Mouse (Mus musculus): ENCODE results near the gene Lmf1. TPM values are rescaled to one million over a fixed set of nuclear protein-coding genes. Genes with fewer than 3 reads are reported as not detected.
A peak's percentile ranks its signal among the peaks of the same experiment; 100 is the strongest.

Lmf1 gene
- total and polyA plus RNA-seq, 2 experiments from 2014 or later: 17.8 to 28.1 TPM

DNA sequence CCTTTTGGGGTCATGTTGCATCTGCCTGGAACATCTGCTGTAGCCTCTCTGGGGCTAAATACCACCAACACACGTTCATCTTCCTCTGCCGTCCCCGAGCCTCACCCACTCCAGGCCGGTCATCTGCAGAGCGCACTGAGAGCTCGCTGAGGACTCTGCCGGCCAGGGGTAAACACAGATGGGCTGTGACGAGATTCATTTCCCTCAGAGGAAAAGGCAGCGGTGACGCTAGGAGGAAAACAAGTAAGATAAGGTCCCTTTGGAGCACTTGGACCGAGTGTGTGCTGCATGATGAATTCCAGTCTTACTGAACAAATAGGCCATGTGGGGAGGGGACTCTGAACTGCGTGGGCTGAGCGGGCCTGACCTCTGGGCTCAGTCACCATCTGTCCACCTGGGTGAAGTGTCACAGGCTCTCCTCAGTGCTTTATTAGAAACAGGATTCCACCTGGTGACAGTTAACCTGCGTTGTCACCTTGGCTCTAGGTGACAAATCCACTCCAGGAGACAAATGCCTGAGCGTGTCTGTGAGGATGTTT lies 69.9 kb downstream of the Lmf1 start:
- H3K4me2 ChIP-seq (ENCODE audit: low read depth): no peak overlapping the region
- no peak overlapping the region for H3K27ac ChIP-seq (ENCODE audit: low read depth, low read length)
- no peak overlapping the region for H3K4me3 ChIP-seq (ENCODE audit: low read depth, low read length)
- no peak for TF ChIP-seq CTCF (IDR thresholded peaks at IDR 0.05; ENCODE audit: low read depth)
- H3K4me1 ChIP-seq (ENCODE audit: insufficient read depth): no peaks in the 10 kb centered on the region
- DNase-seq (no peak), ATAC-seq (no peak)
- H3K9ac ChIP-seq: no peak overlapping the region
- no peaks in the 10 kb centered on the region for H3K27me3 ChIP-seq (ENCODE audit: insufficient read depth, low read length)
- WGBS: 85% methylated on average over 15 of the region's 15 CpGs
- no peaks in the 10 kb centered on the region for H3K9me3 ChIP-seq (ENCODE audit: low read length)
- peaks cover 3% of the 10 kb centered on the region; the same call in 1 of the 2 replicates for H3K36me3 ChIP-seq (ENCODE audit: insufficient read depth)

DNA sequence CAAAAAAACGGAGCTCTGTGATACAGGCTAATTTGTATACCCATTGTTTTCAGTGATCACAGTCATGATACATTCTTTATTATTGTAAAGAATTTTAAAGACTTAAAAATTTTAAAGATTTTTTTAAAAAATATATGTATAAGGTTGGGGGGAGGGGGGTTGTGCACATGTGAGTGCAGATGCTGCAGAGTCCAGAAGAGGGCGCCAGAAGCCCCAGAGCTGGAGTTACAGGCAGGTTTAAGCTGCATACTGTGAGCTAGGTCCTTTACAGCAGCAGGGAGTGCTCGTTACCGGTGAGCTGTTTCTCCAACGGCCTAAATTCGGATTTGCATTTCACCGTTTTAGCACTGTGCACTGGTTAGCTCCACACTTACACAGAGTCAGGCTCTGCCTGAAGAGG lies 71.8 kb downstream of the Lmf1 start:
- no peak overlapping the region for H3K9ac ChIP-seq
- no peak overlapping the region for H3K4me2 ChIP-seq (ENCODE audit: low read depth)
- no peaks in the 10 kb centered on the region for H3K36me3 ChIP-seq (ENCODE audit: insufficient read depth)
- no peak overlapping the region for H3K27ac ChIP-seq (ENCODE audit: low read depth, low read length)
- no peaks in the 10 kb centered on the region for H3K4me1 ChIP-seq (ENCODE audit: insufficient read depth)
- ATAC-seq: no peak
- H3K9me3 ChIP-seq (ENCODE audit: low read length): no peaks in the 10 kb centered on the region
- no peak for DNase-seq
- TF ChIP-seq CTCF (IDR thresholded peaks at IDR 0.05; ENCODE audit: low read depth): no peak
- 84% methylated on average over 7 of the region's 7 CpGs for WGBS
- H3K4me3 ChIP-seq (ENCODE audit: low read depth, low read length): no peak overlapping the region
- H3K27me3 ChIP-seq (ENCODE audit: insufficient read depth, low read length): no peaks in the 10 kb centered on the region

DNA sequence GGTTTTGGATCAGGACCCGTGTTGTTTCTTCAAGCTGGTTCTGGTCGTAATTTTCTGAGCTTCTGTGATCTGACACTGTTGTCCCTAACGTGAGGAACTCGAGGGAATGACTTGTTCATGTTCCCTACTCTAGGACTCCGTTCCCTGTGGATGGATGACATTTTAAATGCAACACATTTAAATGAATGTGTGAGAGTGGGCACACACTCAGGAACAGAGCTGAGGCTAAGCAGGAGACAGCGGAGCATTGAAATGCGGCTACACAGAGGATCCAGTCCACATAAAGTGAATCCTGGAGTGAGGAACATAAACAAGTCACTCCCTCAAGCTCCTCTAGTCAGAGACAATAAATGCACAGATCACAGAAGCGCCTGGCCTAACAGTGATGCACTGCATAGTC lies 73.4 kb downstream of the Lmf1 start:
- ATAC-seq (no peak), DNase-seq (no peak)
- Histone ChIP-seq H3K27ac (ENCODE audit: low read depth, low read length) (no peak overlapping the region), H3K9ac (no peak overlapping the region), H3K4me1 (ENCODE audit: insufficient read depth) (no peaks in the 10 kb centered on the region), H3K4me2 (ENCODE audit: low read depth) (no peak overlapping the region), H3K4me3 (ENCODE audit: low read depth, low read length) (no peak overlapping the region), H3K27me3 (ENCODE audit: insufficient read depth, low read length) (no peaks in the 10 kb centered on the region), H3K36me3 (ENCODE audit: insufficient read depth) (peaks cover 3% of the 10 kb centered on the region; the same call in 1 of the 2 replicates), H3K9me3 (ENCODE audit: low read length) (no peaks in the 10 kb centered on the region)
- no peak for TF ChIP-seq CTCF (IDR thresholded peaks at IDR 0.05; ENCODE audit: low read depth)
- 83% methylated on average over 8 of the region's 8 CpGs for WGBS

DNA sequence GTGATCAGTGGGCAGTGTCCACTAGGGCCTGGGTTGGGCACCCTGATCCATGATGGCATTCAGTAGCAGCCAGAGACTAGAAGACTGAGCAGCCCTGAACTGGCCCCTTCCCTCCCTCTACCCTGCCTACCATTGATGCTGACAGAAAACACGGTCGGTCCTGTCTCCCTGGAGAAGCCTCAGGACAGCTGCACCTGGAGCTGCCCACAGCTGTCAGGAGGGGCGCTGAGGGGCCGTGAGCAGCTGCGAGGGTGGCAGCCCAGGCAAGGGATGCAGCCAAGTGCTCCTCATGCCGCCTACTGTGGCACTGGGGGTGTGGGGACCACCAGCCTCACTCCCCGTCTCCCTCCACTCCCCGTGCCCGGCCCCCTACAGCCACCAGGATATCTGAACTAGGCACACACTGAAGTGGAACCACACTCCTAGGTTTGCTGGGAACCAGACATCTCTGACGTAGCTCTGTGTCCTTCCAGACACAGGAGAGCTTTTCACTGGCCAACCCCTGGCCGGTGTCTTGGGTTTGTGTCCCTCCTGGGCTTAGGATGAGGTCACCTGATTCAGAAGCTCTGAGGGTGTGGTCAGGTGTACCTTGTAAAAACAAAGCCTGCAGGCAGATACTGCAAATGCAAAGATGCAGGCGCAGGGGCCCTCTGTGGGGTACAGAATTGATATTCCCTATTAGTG lies 77.4 kb downstream of the Lmf1 start:
- ATAC-seq (no peak), DNase-seq (no peak)
- no peak overlapping the region for H3K27ac ChIP-seq (ENCODE audit: low read depth, low read length)
- 78% methylated on average over 12 of the region's 12 CpGs for WGBS
- no peak overlapping the region for H3K4me2 ChIP-seq (ENCODE audit: low read depth)
- H3K36me3 ChIP-seq (ENCODE audit: insufficient read depth): peaks cover 3% of the 10 kb centered on the region
- no peak overlapping the region for H3K9ac ChIP-seq
- no peaks in the 10 kb centered on the region for H3K9me3 ChIP-seq (ENCODE audit: low read length)
- no peak overlapping the region for H3K4me3 ChIP-seq (ENCODE audit: low read depth, low read length)
- no peak for TF ChIP-seq CTCF (IDR thresholded peaks at IDR 0.05; ENCODE audit: low read depth)
- H3K4me1 ChIP-seq (ENCODE audit: insufficient read depth): no peaks in the 10 kb centered on the region
- H3K27me3 ChIP-seq (ENCODE audit: insufficient read depth, low read length): no peaks in the 10 kb centered on the region

DNA sequence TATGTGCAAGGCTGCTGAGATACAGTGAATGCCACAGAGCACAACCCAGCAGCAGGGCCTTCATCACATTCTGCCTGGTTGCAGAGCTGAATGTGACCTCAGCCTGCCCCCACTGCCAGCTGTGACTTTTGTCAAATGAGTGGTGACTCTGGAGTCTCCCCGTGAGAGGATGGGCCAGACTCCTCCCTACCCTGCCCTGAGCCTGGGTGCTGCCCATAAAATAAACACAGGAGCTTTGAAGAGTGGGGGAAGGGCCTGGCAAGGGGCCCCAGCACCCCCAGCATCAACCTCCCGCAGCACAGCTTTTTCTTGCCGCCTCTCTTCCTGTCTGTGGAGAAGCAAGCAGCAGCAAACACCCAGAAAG lies 77.9 kb downstream of the Lmf1 start:
- no peak for ATAC-seq
- Histone ChIP-seq H3K36me3 (ENCODE audit: insufficient read depth) (peaks cover 3% of the 10 kb centered on the region), H3K4me1 (ENCODE audit: insufficient read depth) (no peaks in the 10 kb centered on the region), H3K27me3 (ENCODE audit: insufficient read depth, low read length) (no peaks in the 10 kb centered on the region), H3K4me2 (ENCODE audit: low read depth) (no peak overlapping the region), H3K9me3 (ENCODE audit: low read length) (no peaks in the 10 kb centered on the region), H3K27ac (ENCODE audit: low read depth, low read length) (no peak overlapping the region), H3K4me3 (ENCODE audit: low read depth, low read length) (no peak overlapping the region), H3K9ac (no peak overlapping the region)
- WGBS: 66% methylated on average over 3 of the region's 3 CpGs
- no peak for DNase-seq
- no peak for TF ChIP-seq CTCF (IDR thresholded peaks at IDR 0.05; ENCODE audit: low read depth)

DNA sequence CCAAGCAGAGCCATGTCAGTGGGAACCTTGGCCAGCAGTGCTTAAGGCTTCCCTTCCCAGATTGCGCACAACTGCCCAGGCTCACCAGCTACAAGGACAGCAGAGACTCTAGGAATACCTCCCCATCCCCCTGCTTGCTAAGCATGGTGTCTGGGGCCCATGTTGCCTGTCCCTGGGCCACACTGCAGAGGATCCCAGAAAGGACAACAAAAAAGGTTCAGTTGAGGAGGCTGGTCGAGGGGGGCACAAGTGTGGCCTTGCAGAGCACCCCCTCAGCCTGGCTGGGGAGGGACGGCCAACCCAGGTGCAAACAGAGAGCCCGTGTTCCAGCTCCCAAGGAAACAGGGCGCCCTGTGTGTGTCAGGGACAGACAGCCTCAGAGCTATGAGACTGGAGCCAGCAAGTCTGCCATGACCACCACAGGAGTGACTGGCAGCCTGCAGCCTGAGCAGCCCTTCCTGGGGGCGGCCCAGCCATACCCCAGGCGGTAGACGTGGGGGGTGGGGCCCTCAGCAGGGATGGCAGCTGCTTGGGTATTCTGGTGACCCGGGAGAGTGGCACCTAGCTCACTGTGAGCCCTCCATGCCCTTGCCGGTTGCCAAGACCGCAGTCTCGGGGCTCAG lies 84.4 kb downstream of the Lmf1 start:
- no peaks in the 10 kb centered on the region for H3K9me3 ChIP-seq (ENCODE audit: low read length)
- no peaks in the 10 kb centered on the region for H3K4me1 ChIP-seq (ENCODE audit: insufficient read depth)
- no peaks in the 10 kb centered on the region; the same call in 1 of the 2 replicates for H3K36me3 ChIP-seq (ENCODE audit: insufficient read depth)
- H3K27me3 ChIP-seq (ENCODE audit: insufficient read depth, low read length): no peaks in the 10 kb centered on the region
- no peak overlapping the region for H3K9ac ChIP-seq
- ATAC-seq (peak; percentile 84), DNase-seq (peak; percentile 26)
- H3K27ac ChIP-seq (ENCODE audit: low read depth, low read length): peak overlapping the region; percentile 15; the same call in 1 of the 2 replicates
- 50% methylated on average over 12 of the region's 12 CpGs for WGBS
- TF ChIP-seq CTCF (IDR thresholded peaks at IDR 0.05; ENCODE audit: low read depth): no peak
- H3K4me3 ChIP-seq (ENCODE audit: low read depth, low read length): no peak overlapping the region
- H3K4me2 ChIP-seq (ENCODE audit: low read depth): no peak overlapping the region

DNA sequence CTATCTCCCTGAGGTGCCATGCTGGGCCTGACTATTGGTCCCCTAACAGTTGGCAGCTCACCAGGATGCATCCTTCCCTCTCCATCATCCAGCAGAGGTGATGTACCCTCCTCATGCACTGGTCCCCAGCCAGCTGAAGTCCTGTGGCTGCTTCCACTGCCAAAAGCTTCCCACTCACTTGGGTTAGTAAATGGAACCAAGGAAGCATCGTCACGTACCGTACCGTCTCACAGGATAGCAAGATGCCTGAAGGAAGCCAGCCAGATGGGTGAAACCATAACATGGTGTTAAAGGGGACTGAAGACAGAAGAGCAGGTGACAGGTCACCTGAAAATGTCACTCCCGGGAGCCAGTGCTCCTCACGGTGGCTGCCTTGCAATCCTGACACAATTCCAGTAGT lies 86.6 kb downstream of the Lmf1 start:
- no peak for TF ChIP-seq CTCF (IDR thresholded peaks at IDR 0.05; ENCODE audit: low read depth)
- Histone ChIP-seq H3K4me2 (ENCODE audit: low read depth) (no peak overlapping the region), H3K27me3 (ENCODE audit: insufficient read depth, low read length) (no peaks in the 10 kb centered on the region), H3K9me3 (ENCODE audit: low read length) (no peaks in the 10 kb centered on the region), H3K9ac (no peak overlapping the region), H3K4me1 (ENCODE audit: insufficient read depth) (no peaks in the 10 kb centered on the region), H3K36me3 (ENCODE audit: insufficient read depth) (no peaks in the 10 kb centered on the region; the same call in 1 of the 2 replicates), H3K4me3 (ENCODE audit: low read depth, low read length) (no peak overlapping the region), H3K27ac (ENCODE audit: low read depth, low read length) (no peak overlapping the region)
- 83% methylated on average over 6 of the region's 6 CpGs for WGBS
- ATAC-seq: no peak
- no peak for DNase-seq
